Mouse (Mus musculus): ENCODE measurements at regions not wholly inside any gene's neighbourhood (a gene's known extent, or its start where the extent isn't known, plus 50 kb on each side); places are given as distances from the start of the nearest gene placed in this dataset.

- Histone ChIP-seq H3K4me2 (no peak overlapping the region), H3K36me3 (no peaks in the 10 kb centered on the region), H3K4me1 (replicated peaks) (no peaks in the 10 kb centered on the region), H3K9me3 (no peaks in the 10 kb centered on the region), H3K27ac (no peak overlapping the region), H3K4me3 (no peak overlapping the region), H3K9ac (no peak overlapping the region), H3K27me3 (no peaks in the 10 kb centered on the region)
- no peak for ATAC-seq (ENCODE audit: low FRiP score)
- 90% methylated on average over 3 of the region's 3 CpGs for WGBS
These were observed 232.4 kb upstream of the Vrk2 start for GRCm38 (mm10) chr11:26826194-26826593.

- no peaks in the 10 kb centered on the region for H3K4me1 ChIP-seq (replicated peaks)
- ATAC-seq (ENCODE audit: low FRiP score): 0 out of 2 replicates have a peak, but pooled peaks have one; percentile 28
- H3K9ac ChIP-seq: no peak overlapping the region
- H3K27ac ChIP-seq: no peak overlapping the region
- no peaks in the 10 kb centered on the region for H3K36me3 ChIP-seq
- H3K4me3 ChIP-seq: no peak overlapping the region
- H3K27me3 ChIP-seq: no peaks in the 10 kb centered on the region
- no peaks in the 10 kb centered on the region for H3K9me3 ChIP-seq
- 80% methylated on average over 8 of the region's 8 CpGs for WGBS
- no peak overlapping the region for H3K4me2 ChIP-seq
These were observed 230.4 kb upstream of the Vrk2 start for GRCm38 (mm10) chr11:26824080-26824727.

- no peaks in the 10 kb centered on the region for H3K4me1 ChIP-seq (replicated peaks)
- no peak overlapping the region for H3K9ac ChIP-seq
- H3K4me3 ChIP-seq: no peak overlapping the region
- no peaks in the 10 kb centered on the region for H3K9me3 ChIP-seq
- no peak overlapping the region for H3K27ac ChIP-seq
- WGBS: 67% methylated on average over 1 of the region's 1 CpGs
- no peak for ATAC-seq (ENCODE audit: low FRiP score)
- H3K27me3 ChIP-seq: no peaks in the 10 kb centered on the region
- H3K36me3 ChIP-seq: no peaks in the 10 kb centered on the region
- no peak overlapping the region for H3K4me2 ChIP-seq
These were observed 227.3 kb upstream of the Vrk2 start for GRCm38 (mm10) chr11:26821091-26821490.

GRCm38 (mm10) chr11:26817316-26817715 is 223.5 kb upstream of the Vrk2 start:
- H3K27me3 ChIP-seq: no peaks in the 10 kb centered on the region
- ATAC-seq (ENCODE audit: low FRiP score): no peak
- H3K4me3 ChIP-seq: no peak overlapping the region
- H3K9ac ChIP-seq: no peak overlapping the region
- H3K27ac ChIP-seq: no peak overlapping the region
- H3K4me2 ChIP-seq: no peak overlapping the region
- H3K36me3 ChIP-seq: no peaks in the 10 kb centered on the region
- no peaks in the 10 kb centered on the region for H3K4me1 ChIP-seq (replicated peaks)
- H3K9me3 ChIP-seq: no peaks in the 10 kb centered on the region

- Histone ChIP-seq H3K27ac (0 out of 2 replicates have a peak overlapping the region, but pooled peaks have one; percentile 10), H3K9me3 (no peaks in the 10 kb centered on the region), H3K4me2 (peak overlapping the region; percentile 32), H3K9ac (no peak overlapping the region), H3K4me1 (replicated peaks) (no peaks in the 10 kb centered on the region), H3K4me3 (peak overlapping the region; percentile 2; the same call in 1 of the 2 replicates), H3K27me3 (no peaks in the 10 kb centered on the region), H3K36me3 (no peaks in the 10 kb centered on the region)
- 60% methylated on average over 8 of the region's 8 CpGs for WGBS
- peak; percentile 83 for ATAC-seq (ENCODE audit: low FRiP score)
These were observed 221.3 kb upstream of the Vrk2 start for GRCm38 (mm10) chr11:26815104-26815503.

GRCm38 (mm10) chr11:26814601-26815000 is 220.8 kb upstream of the Vrk2 start:
- no peaks in the 10 kb centered on the region for H3K36me3 ChIP-seq
- no peaks in the 10 kb centered on the region for H3K27me3 ChIP-seq
- no peak overlapping the region for H3K4me2 ChIP-seq
- 83% methylated on average over 3 of the region's 3 CpGs for WGBS
- no peaks in the 10 kb centered on the region for H3K9me3 ChIP-seq
- H3K4me3 ChIP-seq: no peak overlapping the region
- no peak overlapping the region for H3K9ac ChIP-seq
- H3K27ac ChIP-seq: no peak overlapping the region
- no peak for ATAC-seq (ENCODE audit: low FRiP score)
- no peaks in the 10 kb centered on the region for H3K4me1 ChIP-seq (replicated peaks)

GRCm38 (mm10) chr11:26802249-26802941 is 208.6 kb upstream of the Vrk2 start:
- ATAC-seq (ENCODE audit: low FRiP score): no peak
- H3K4me2 ChIP-seq: no peak overlapping the region
- no peaks in the 10 kb centered on the region for H3K9me3 ChIP-seq
- 88% methylated on average over 2 of the region's 2 CpGs for WGBS
- peaks cover 10% of the 10 kb centered on the region; the same call in 1 of the 2 replicates for H3K4me1 ChIP-seq (replicated peaks)
- no peak overlapping the region for H3K4me3 ChIP-seq
- no peak overlapping the region for H3K9ac ChIP-seq
- H3K36me3 ChIP-seq: no peaks in the 10 kb centered on the region
- no peaks in the 10 kb centered on the region for H3K27me3 ChIP-seq
- H3K27ac ChIP-seq: no peak overlapping the region

GRCm38 (mm10) chr11:26800296-26800695 is 206.5 kb upstream of the Vrk2 start:
- Histone ChIP-seq H3K4me2 (no peak overlapping the region), H3K9ac (no peak overlapping the region), H3K9me3 (no peaks in the 10 kb centered on the region), H3K27me3 (no peaks in the 10 kb centered on the region), H3K36me3 (no peaks in the 10 kb centered on the region), H3K4me1 (replicated peaks) (no peaks in the 10 kb centered on the region), H3K27ac (no peak overlapping the region), H3K4me3 (no peak overlapping the region)
- ATAC-seq (ENCODE audit: low FRiP score): no peak
- 46% methylated on average over 2 of the region's 2 CpGs for WGBS

GRCm38 (mm10) chr11:26794629-26794966 is 200.8 kb upstream of the Vrk2 start:
- no peak overlapping the region for H3K4me2 ChIP-seq
- no peaks in the 10 kb centered on the region for H3K27me3 ChIP-seq
- no peaks in the 10 kb centered on the region for H3K4me1 ChIP-seq (replicated peaks)
- 64% methylated on average over 3 of the region's 3 CpGs for WGBS
- H3K4me3 ChIP-seq: no peak overlapping the region
- no peak overlapping the region for H3K27ac ChIP-seq
- ATAC-seq (ENCODE audit: low FRiP score): peak; percentile 46; the same call in 1 of the 2 replicates
- no peak overlapping the region for H3K9ac ChIP-seq
- no peaks in the 10 kb centered on the region for H3K9me3 ChIP-seq
- no peaks in the 10 kb centered on the region for H3K36me3 ChIP-seq

GRCm38 (mm10) chr11:26793928-26794628 is 200.3 kb upstream of the Vrk2 start:
- peak; percentile 73 for ATAC-seq (ENCODE audit: low FRiP score)

GRCm38 (mm10) chr11:26789281-26789680 is 195.5 kb upstream of the Vrk2 start:
- 65% methylated on average over 2 of the region's 2 CpGs for WGBS
- no peak overlapping the region for H3K27ac ChIP-seq
- no peak overlapping the region for H3K4me2 ChIP-seq
- H3K27me3 ChIP-seq: no peaks in the 10 kb centered on the region
- ATAC-seq (ENCODE audit: low FRiP score): no peak
- no peaks in the 10 kb centered on the region for H3K4me1 ChIP-seq (replicated peaks)
- no peaks in the 10 kb centered on the region for H3K9me3 ChIP-seq
- no peak overlapping the region for H3K4me3 ChIP-seq
- H3K9ac ChIP-seq: no peak overlapping the region
- H3K36me3 ChIP-seq: no peaks in the 10 kb centered on the region

More at GRCm38 (mm10) chr11:26793928-26794628, 200.3 kb upstream of the Vrk2 start:
- Histone ChIP-seq H3K27ac (peak overlapping the region; percentile 55; the same call in 1 of the 2 replicates), H3K4me3 (no peak overlapping the region), H3K36me3 (no peaks in the 10 kb centered on the region), H3K27me3 (no peaks in the 10 kb centered on the region), H3K4me1 (replicated peaks) (no peaks in the 10 kb centered on the region), H3K9ac (no peak overlapping the region), H3K4me2 (no peak overlapping the region), H3K9me3 (no peaks in the 10 kb centered on the region)
- 76% methylated on average over 3 of the region's 3 CpGs for WGBS

GRCm38 (mm10) chr11:26785164-26785563 is 191.4 kb upstream of the Vrk2 start:
- WGBS: 30% methylated on average over 1 of the region's 1 CpGs
- Histone ChIP-seq H3K4me3 (no peak overlapping the region), H3K36me3 (no peaks in the 10 kb centered on the region), H3K4me1 (replicated peaks) (no peaks in the 10 kb centered on the region), H3K27me3 (no peaks in the 10 kb centered on the region), H3K9me3 (no peaks in the 10 kb centered on the region), H3K27ac (no peak overlapping the region), H3K4me2 (no peak overlapping the region), H3K9ac (no peak overlapping the region)
- no peak for ATAC-seq (ENCODE audit: low FRiP score)

Data from hindbrain, embryonic 13.5 days (tissue).